Mouse (Mus musculus): ENCODE results near the gene Twnk.

The Twnk gene

GRCm38 (mm10) chr19:45053451-45053850 lies 48.0 kb downstream of the Twnk start:
- DNase-seq = no peak

- no peak for DNase-seq
These were observed 49.6 kb downstream of the Twnk start for GRCm38 (mm10) chr19:45054892-45055690.

- DNase-seq = no peak
These were observed 50.9 kb downstream of the Twnk start for GRCm38 (mm10) chr19:45056364-45056763.

GRCm38 (mm10) chr19:45056908-45057698 lies 51.6 kb downstream of the Twnk start:
- DNase-seq = no peak

GRCm38 (mm10) chr19:45057724-45058112 lies 52.3 kb downstream of the Twnk start:
- DNase-seq = peak; percentile 36

GRCm38 (mm10) chr19:45058113-45058839 lies 52.8 kb downstream of the Twnk start:
- peak; percentile 96 for DNase-seq

- DNase-seq = no peak
These were observed 53.4 kb downstream of the Twnk start for GRCm38 (mm10) chr19:45058841-45059240.

All from kidney, adult 18-20 months (tissue).